Mouse (Mus musculus): Measurements from ENCODE around the gene Mb21d2.

DNA sequence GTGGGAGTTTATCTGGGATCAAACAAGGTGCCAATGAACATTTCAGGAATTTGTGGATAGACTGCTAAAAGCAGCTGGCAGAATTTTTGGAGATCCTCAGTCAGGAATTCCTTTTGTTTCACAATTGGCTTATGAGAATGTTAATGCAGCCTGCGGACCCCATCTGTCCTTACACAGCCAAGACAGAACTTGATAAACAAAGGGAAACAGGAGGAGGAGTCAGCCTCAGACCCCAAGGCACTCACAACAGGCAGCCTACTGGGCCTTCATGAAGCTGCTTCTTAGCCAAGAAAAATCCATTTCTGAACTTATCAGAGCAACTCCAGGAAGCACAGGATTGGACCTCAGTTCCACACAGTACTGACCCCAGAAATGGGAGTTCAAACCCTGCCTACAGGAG is 120.4 kb downstream of the Mb21d2 start:
- TF ChIP-seq POLR2A (IDR thresholded peaks at IDR 0.05; ENCODE audit: extremely low read depth, insufficient read depth, low read length) = no peak
- no peak for TF ChIP-seq CTCF (IDR thresholded peaks at IDR 0.05; ENCODE audit: extremely low read depth, insufficient read depth, low read length)

Data from cortical plate, adult 2 months (tissue).